Mouse (Mus musculus): ENCODE data around the gene Trp53i11. TPM values are rescaled to one million over a fixed set of nuclear protein-coding genes. Genes with fewer than 3 reads are reported as not detected.

The Trp53i11 gene
- total and polyA plus RNA-seq, 3 experiments: 0.36 to 32.1 (median 0.73) TPM

DNA sequence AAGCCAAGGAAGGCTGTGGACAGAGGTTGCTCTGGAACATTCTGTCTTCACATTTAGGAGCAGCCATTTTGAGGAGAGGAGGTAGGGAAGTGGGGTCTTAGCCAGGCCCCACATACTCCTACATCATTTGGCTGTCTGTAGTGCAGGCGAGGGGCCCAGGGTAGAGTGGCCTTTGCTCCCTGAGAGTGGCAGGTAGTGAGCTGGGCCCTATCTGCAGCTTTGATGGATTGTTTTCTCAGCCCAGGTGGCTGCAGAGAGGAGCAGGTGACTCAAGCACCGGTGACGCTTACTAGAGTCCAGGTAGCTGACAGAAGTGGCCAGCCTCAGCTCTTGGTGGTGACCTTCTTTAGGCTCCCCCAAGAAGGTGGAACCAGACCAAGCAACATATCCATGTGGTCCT is 43.2 kb upstream of the Trp53i11 start:
- peaks cover 92% of the 10 kb centered on the region for H3K27me3 ChIP-seq (replicated peaks)

GRCm38 (mm10) chr2:93150009-93150408 is 37.3 kb upstream of the Trp53i11 start:
- DNase-seq (ENCODE audit: extremely low read depth): no peak
- TF ChIP-seq ZNF384 (IDR thresholded peaks at IDR 0.05; ENCODE audit: low read depth, low read length): no peak
- TF ChIP-seq EP300 (IDR thresholded peaks at IDR 0.05; ENCODE audit: low read length): no peak
- TF ChIP-seq NELFE (IDR thresholded peaks at IDR 0.05; ENCODE audit: low read depth, low read length): no peak
- no peak for TF ChIP-seq USF1 (IDR thresholded peaks at IDR 0.05; ENCODE audit: low read depth, low read length)
- TF ChIP-seq RAD21 (IDR thresholded peaks at IDR 0.05; ENCODE audit: low read depth, low read length): no peak
- no peak for TF ChIP-seq POLR2AphosphoS2 (IDR thresholded peaks at IDR 0.05; ENCODE audit: low read depth, low read length)
- TF ChIP-seq MAFK (IDR thresholded peaks at IDR 0.05; ENCODE audit: insufficient replicate concordance, low read length): no peak
- no peak for TF ChIP-seq ETS1 (conservative IDR thresholded peaks at IDR 0.05; ENCODE audit: low read depth, low read length)
- Histone ChIP-seq H3K9ac (ENCODE audit: insufficient read depth, low read depth) (no peak overlapping the region), H3K36me3 (replicated peaks in 1 of 2; ENCODE audit: control insufficient read depth in 1 of 2, insufficient read depth in 1 of 2, low read length in 1 of 2) (no peaks in the 10 kb centered on the region), H3K79me2 (replicated peaks; ENCODE audit: control insufficient read depth, extremely low read depth, insufficient read depth, poor library complexity, severe bottlenecking) (no peaks in the 10 kb centered on the region), H3K4me2 (ENCODE audit: insufficient read depth, low read depth, poor library complexity, severe bottlenecking) (no peak overlapping the region), H3K4me1 (ENCODE audit: control insufficient read depth in 1 of 2, insufficient read depth in 2 of 2) (peaks cover 0 to 3% of the 10 kb centered on the region in 2 experiments; a peak in 1 of 4 replicates), H3K27me3 (replicated peaks) (peaks cover 93% of the 10 kb centered on the region), H3K9me3 (replicated peaks; ENCODE audit: low read length) (no peaks in the 10 kb centered on the region), H3K27ac (ENCODE audit: insufficient read depth, low read depth) (no peak overlapping the region), H3K4me3 (replicated peaks in 1 of 3; ENCODE audit: low read depth in 2 of 3, low read length in 2 of 3, poor library complexity in 1 of 3) (no peak overlapping the region)
- dilution Hi-C loops (cut with MboI; ENCODE audit: extremely low pct_ligation_motif_present, extremely low pct_unique_long_range_greater_than_20kb, low sequenced_read_pairs): no loop called here
- in situ Hi-C loops (cut with MboI; ENCODE audit: low pct_ligation_motif_present, low pct_unique_long_range_greater_than_20kb, low sequenced_read_pairs): no loop called here

More for the DNA sequence above, 43.2 kb upstream of the Trp53i11 start:
- Histone ChIP-seq H3K4me2 (ENCODE audit: insufficient read depth, low read depth, poor library complexity, severe bottlenecking) (no peak overlapping the region), H3K9me3 (replicated peaks; ENCODE audit: low read length) (no peaks in the 10 kb centered on the region), H3K36me3 (replicated peaks in 1 of 2; ENCODE audit: control insufficient read depth in 1 of 2, insufficient read depth in 1 of 2, low read length in 1 of 2) (no peaks in the 10 kb centered on the region), H3K27ac (ENCODE audit: insufficient read depth, low read depth) (no peak overlapping the region), H3K9ac (ENCODE audit: insufficient read depth, low read depth) (no peak overlapping the region), H3K4me1 (ENCODE audit: control insufficient read depth in 1 of 2, insufficient read depth in 2 of 2) (no peaks in the 10 kb centered on the region), H3K4me3 (replicated peaks in 1 of 3; ENCODE audit: low read depth in 2 of 3, low read length in 2 of 3, poor library complexity in 1 of 3) (no peak overlapping the region), H3K79me2 (replicated peaks; ENCODE audit: control insufficient read depth, extremely low read depth, insufficient read depth, poor library complexity, severe bottlenecking) (no peaks in the 10 kb centered on the region)
- dilution Hi-C loops (cut with MboI; ENCODE audit: extremely low pct_ligation_motif_present, extremely low pct_unique_long_range_greater_than_20kb, low sequenced_read_pairs) (no loop called here), in situ Hi-C loops (cut with MboI; ENCODE audit: low pct_ligation_motif_present, low pct_unique_long_range_greater_than_20kb, low sequenced_read_pairs) (no loop called here)
- TF ChIP-seq GABPA (IDR thresholded peaks at IDR 0.05; ENCODE audit: insufficient replicate concordance, low read depth, low read length) (no peak), MYC (IDR thresholded peaks at IDR 0.05; ENCODE audit: low read depth, low read length) (no peak), CTCF (conservative IDR thresholded peaks at IDR 0.05 in 1 of 2, IDR thresholded peaks at IDR 0.05 in 1 of 2; ENCODE audit: low read depth in 2 of 2, low read length in 2 of 2) (no peak), MAX (IDR thresholded peaks at IDR 0.05; ENCODE audit: low read length) (no peak), TBP (conservative IDR thresholded peaks at IDR 0.05; ENCODE audit: low read depth, low read length) (no peak), MEF2A (IDR thresholded peaks at IDR 0.05; ENCODE audit: borderline replicate concordance, low read depth, low read length) (no peak), USF1 (IDR thresholded peaks at IDR 0.05; ENCODE audit: low read depth, low read length) (no peak), USF2 (conservative IDR thresholded peaks at IDR 0.05; ENCODE audit: low read depth, low read length) (no peak), IRF4 (IDR thresholded peaks at IDR 0.05; ENCODE audit: low read depth, low read length) (no peak), MAZ (IDR thresholded peaks at IDR 0.05; ENCODE audit: low read depth, low read length) (no peak), ZNF384 (IDR thresholded peaks at IDR 0.05; ENCODE audit: low read depth, low read length) (no peak), EP300 (IDR thresholded peaks at IDR 0.05; ENCODE audit: low read length) (no peak), CHD1 (IDR thresholded peaks at IDR 0.05; ENCODE audit: low read depth, low read length) (no peak), JUN (IDR thresholded peaks at IDR 0.05; ENCODE audit: insufficient read depth, low read depth, low read length) (no peak)
- no peak for DNase-seq (ENCODE audit: extremely low read depth)

Measured in CH12.LX (cell line).